Mouse (Mus musculus): ENCODE measurements at regions not wholly inside any gene's neighbourhood (a gene's known extent, or its start where the extent isn't known, plus 50 kb on each side); places are given as distances from the start of the nearest gene placed in this dataset.
"Not testable (repeated sequence)": the region's sequence is repeated elsewhere in the genome, so short reads cannot be mapped to it uniquely, and the experiment has no call there.

DNA sequence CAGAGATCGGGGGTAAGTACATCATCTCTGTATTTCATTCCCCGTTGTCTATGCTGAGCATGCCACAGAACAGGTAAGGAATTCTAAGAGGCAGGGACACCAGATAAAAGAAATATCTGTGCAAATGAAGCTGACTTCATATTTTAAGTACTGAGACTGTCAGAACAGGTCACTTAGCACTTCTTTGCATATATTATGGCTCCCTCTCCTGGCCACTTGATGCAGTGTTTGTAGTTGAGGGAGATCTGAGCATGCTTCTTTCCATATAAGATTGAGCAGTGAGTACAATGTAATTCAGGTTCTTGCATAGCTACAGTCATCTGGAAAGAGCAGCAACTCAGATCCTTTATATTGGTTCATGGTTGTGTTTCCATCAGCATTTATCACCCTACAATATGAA is 1033.4 kb downstream of the Rpia start:
- no peak for ATAC-seq (ENCODE audit: insufficient read depth, low FRiP score)
- Histone ChIP-seq H3K9ac (ENCODE audit: low read length) (no peak overlapping the region), H3K4me3 (replicated peaks; ENCODE audit: low read length) (no peak overlapping the region), H3K4me1 (ENCODE audit: control insufficient read depth, insufficient read depth, low read length) (no peaks in the 10 kb centered on the region), H3K4me2 (ENCODE audit: low read depth, low read length) (no peak overlapping the region), H3K36me3 (ENCODE audit: control insufficient read depth, insufficient read depth, low read length) (no peaks in the 10 kb centered on the region), H3K27ac (ENCODE audit: low read length) (no peak overlapping the region), H3K9me3 (replicated peaks; ENCODE audit: control insufficient read depth, low read length) (no peaks in the 10 kb centered on the region), H3K27me3 (ENCODE audit: control insufficient read depth, insufficient read depth, low read length) (no peaks in the 10 kb centered on the region)
- WGBS = 84% methylated on average over 2 of the region's 2 CpGs

DNA sequence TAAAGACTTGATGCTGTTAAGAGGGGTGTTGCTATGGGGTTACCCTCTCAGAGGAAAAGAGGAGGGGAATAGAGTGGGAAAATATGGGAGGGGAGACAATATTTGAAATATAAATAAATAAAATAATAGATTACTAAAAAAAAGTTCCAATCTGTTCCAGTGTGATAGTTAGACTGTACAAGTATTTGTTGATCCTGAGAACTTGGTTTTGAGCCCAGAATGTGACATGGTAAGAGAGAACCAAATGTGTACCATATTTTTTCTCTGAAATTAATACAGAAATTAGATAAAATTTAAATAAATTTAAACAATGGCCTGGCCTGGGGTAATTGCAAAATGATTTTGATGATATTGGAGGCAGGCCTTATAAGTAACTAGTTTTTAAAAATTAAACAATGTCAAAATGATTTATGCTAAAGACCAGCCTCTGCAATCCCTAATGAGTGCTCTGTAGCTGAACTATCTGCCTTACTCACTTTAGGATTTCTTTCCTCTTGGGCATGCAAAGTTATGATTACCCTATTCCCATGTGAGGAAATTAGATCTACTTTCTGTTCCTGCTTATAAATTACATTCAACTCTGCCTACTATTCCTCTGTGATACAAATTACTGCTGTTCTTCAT is 1052.9 kb downstream of the Rpia start:
- H3K4me1 ChIP-seq (ENCODE audit: control insufficient read depth, insufficient read depth, low read length) = no peaks in the 10 kb centered on the region
- H3K9ac ChIP-seq (ENCODE audit: low read length) = no peak overlapping the region
- ATAC-seq (ENCODE audit: insufficient read depth, low FRiP score) = peak; percentile 50; the same call in 1 of the 2 replicates
- no peak overlapping the region for H3K27ac ChIP-seq (ENCODE audit: low read length)
- H3K36me3 ChIP-seq (ENCODE audit: control insufficient read depth, insufficient read depth, low read length) = no peaks in the 10 kb centered on the region
- no peaks in the 10 kb centered on the region for H3K9me3 ChIP-seq (replicated peaks; ENCODE audit: control insufficient read depth, low read length)
- H3K4me3 ChIP-seq (replicated peaks; ENCODE audit: low read length) = no peak overlapping the region
- no peaks in the 10 kb centered on the region for H3K27me3 ChIP-seq (ENCODE audit: control insufficient read depth, insufficient read depth, low read length)
- H3K4me2 ChIP-seq (ENCODE audit: low read depth, low read length) = no peak overlapping the region

DNA sequence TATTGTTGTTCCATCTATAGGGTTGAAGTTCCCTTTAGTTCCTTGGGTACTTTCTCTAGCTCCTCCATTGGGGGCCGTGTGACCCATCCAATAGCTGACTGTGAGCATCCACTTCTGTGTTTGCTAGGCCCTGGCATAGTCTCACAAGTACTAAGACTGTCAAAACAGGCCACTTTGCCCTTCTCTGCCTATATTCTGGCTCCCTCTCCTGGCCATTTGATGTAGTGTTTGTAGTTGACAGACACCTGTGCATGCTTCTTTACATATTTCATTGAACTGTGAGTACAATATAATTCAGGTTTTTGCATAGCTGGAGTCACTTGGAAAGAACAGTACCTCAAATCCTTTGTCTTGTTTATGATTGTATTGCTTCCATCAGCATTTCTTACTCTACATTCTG is 1059.2 kb downstream of the Rpia start:
- H3K4me3 ChIP-seq (replicated peaks; ENCODE audit: low read length); H3K36me3 ChIP-seq (ENCODE audit: control insufficient read depth, insufficient read depth, low read length); H3K4me2 ChIP-seq (ENCODE audit: low read depth, low read length); H3K27ac ChIP-seq (ENCODE audit: low read length); H3K4me1 ChIP-seq (ENCODE audit: control insufficient read depth, insufficient read depth, low read length); H3K27me3 ChIP-seq (ENCODE audit: control insufficient read depth, insufficient read depth, low read length); H3K9ac ChIP-seq (ENCODE audit: low read length); ATAC-seq (ENCODE audit: insufficient read depth, low FRiP score); H3K9me3 ChIP-seq (replicated peaks; ENCODE audit: control insufficient read depth, low read length): not testable (repeated sequence)
- WGBS = 25% methylated on average over 1 of the region's 1 CpGs

GRCm38 (mm10) chr6:69726362-69726761 is 1065.7 kb downstream of the Rpia start:
- Histone ChIP-seq H3K4me2 (ENCODE audit: low read depth, low read length) (no peak overlapping the region), H3K4me3 (replicated peaks; ENCODE audit: low read length) (no peak overlapping the region), H3K27me3 (ENCODE audit: control insufficient read depth, insufficient read depth, low read length) (no peaks in the 10 kb centered on the region), H3K9me3 (replicated peaks; ENCODE audit: control insufficient read depth, low read length) (no peaks in the 10 kb centered on the region), H3K27ac (ENCODE audit: low read length) (no peak overlapping the region), H3K36me3 (ENCODE audit: control insufficient read depth, insufficient read depth, low read length) (no peaks in the 10 kb centered on the region), H3K9ac (ENCODE audit: low read length) (no peak overlapping the region), H3K4me1 (ENCODE audit: control insufficient read depth, insufficient read depth, low read length) (no peaks in the 10 kb centered on the region)
- no peak for ATAC-seq (ENCODE audit: insufficient read depth, low FRiP score)

GRCm38 (mm10) chr6:69702813-69703212 is 1089.2 kb downstream of the Rpia start:
- not testable (repeated sequence) for H3K36me3 ChIP-seq (ENCODE audit: control insufficient read depth, insufficient read depth, low read length)

GRCm38 (mm10) chr6:69681172-69681571 is 1110.9 kb downstream of the Rpia start:
- Histone ChIP-seq H3K9me3 (replicated peaks; ENCODE audit: control insufficient read depth, low read length) (no peaks in the 10 kb centered on the region), H3K9ac (ENCODE audit: low read length) (no peak overlapping the region), H3K4me3 (replicated peaks; ENCODE audit: low read length) (no peak overlapping the region), H3K27ac (ENCODE audit: low read length) (no peak overlapping the region), H3K4me2 (ENCODE audit: low read depth, low read length) (no peak overlapping the region), H3K4me1 (ENCODE audit: control insufficient read depth, insufficient read depth, low read length) (no peaks in the 10 kb centered on the region), H3K27me3 (ENCODE audit: control insufficient read depth, insufficient read depth, low read length) (no peaks in the 10 kb centered on the region), H3K36me3 (ENCODE audit: control insufficient read depth, insufficient read depth, low read length) (no peaks in the 10 kb centered on the region)
- ATAC-seq (ENCODE audit: insufficient read depth, low FRiP score) = no peak
- WGBS = 67% methylated on average over 1 of the region's 1 CpGs

More at GRCm38 (mm10) chr6:69702813-69703212, 1089.2 kb downstream of the Rpia start:
- not testable (repeated sequence) for H3K9me3 ChIP-seq (replicated peaks; ENCODE audit: control insufficient read depth, low read length); H3K27ac ChIP-seq (ENCODE audit: low read length); H3K9ac ChIP-seq (ENCODE audit: low read length); H3K4me3 ChIP-seq (replicated peaks; ENCODE audit: low read length); H3K4me1 ChIP-seq (ENCODE audit: control insufficient read depth, insufficient read depth, low read length); H3K27me3 ChIP-seq (ENCODE audit: control insufficient read depth, insufficient read depth, low read length); ATAC-seq (ENCODE audit: insufficient read depth, low FRiP score); H3K4me2 ChIP-seq (ENCODE audit: low read depth, low read length)
- 35% methylated on average over 2 of the region's 2 CpGs for WGBS

DNA sequence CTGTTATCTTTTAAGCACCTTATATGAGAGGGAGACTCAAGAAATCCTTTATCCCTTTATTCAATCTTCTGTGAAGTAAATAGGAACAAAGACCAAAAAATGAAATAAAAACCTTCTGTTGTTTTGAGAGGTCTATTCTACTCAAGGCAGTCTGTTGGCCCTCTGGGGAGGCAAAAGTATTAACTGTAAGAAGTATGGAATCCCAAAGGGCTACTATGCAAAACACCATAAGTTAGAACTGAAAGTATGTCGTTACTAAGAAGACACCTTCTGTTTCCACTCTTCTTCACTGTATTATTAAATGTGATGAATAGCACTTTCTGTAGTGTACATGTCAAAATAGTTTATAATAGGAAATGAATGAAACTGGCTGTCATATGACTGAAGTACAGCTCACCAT is 1129.6 kb downstream of the Rpia start:
- not testable (repeated sequence) for H3K27ac ChIP-seq (ENCODE audit: low read length); H3K27me3 ChIP-seq (ENCODE audit: control insufficient read depth, insufficient read depth, low read length); H3K4me1 ChIP-seq (ENCODE audit: control insufficient read depth, insufficient read depth, low read length); ATAC-seq (ENCODE audit: insufficient read depth, low FRiP score); H3K9ac ChIP-seq (ENCODE audit: low read length); H3K36me3 ChIP-seq (ENCODE audit: control insufficient read depth, insufficient read depth, low read length); H3K9me3 ChIP-seq (replicated peaks; ENCODE audit: control insufficient read depth, low read length); H3K4me3 ChIP-seq (replicated peaks; ENCODE audit: low read length); H3K4me2 ChIP-seq (ENCODE audit: low read depth, low read length)
- WGBS = 37% methylated on average over 1 of the region's 1 CpGs

Measured in stomach, embryonic 16.5 days (tissue).